Mouse (Mus musculus) liver, adult 2 months (tissue): ENCODE results near the gene Gm45208.

Experiments
- CTCF ChIP-seq: fragments of 200-500 bp; IDR thresholded peaks from 2 replicates; pipeline ENCODE4 v1.5.1; 2011; ENCODE audit warnings: low read depth, low read length, control low read depth
- POLR2A ChIP-seq: fragments of 200-500 bp; IDR thresholded peaks from 2 replicates; pipeline ENCODE4 v1.6.1; 2011; ENCODE audit warnings: low read length, control low read depth; ENCODE audit not compliant: insufficient read depth; ENCODE audit errors: extremely low read depth

DNA sequence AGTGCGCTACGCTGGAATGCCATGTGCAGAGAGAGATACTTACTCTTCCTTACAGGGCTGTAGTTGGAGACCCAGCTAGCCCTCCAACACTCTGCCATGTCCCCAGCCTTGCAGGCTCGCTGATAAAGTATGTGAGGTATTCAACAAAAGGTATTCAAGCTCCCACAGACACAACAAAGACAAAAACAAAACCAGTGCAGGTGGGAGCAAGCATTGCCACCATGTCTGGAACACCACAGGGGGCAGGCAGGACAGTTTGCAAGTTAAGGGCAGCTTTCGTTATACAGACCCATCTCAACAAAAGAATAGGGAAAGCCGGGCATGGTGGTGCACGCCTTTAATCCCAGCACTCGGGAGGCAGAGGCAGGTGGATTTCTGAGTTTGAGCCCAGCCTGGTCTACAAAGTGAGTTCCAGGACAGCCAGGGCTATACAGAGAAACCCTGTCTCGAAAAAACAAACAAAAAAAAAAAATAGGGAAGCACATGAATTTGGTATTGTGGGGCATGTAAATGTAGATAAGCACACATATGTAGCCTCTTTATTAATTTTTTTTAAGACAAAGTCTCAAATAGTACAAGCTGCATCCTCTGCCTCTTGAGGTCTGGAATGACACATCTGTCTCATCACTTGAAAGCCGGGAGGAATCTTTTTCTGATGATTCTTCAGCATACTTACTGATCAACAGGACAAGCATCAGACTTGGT is 53.6 kb downstream of the Gm45208 start:
- TF ChIP-seq POLR2A (no peak), CTCF (no peak)
